Mouse (Mus musculus) heart, postnatal 0 days (tissue): ENCODE data around the gene Ap1m1.

Experiments
- CTCF ChIP-seq: IDR thresholded peaks from 2 replicates; pipeline ENCODE4 v1.5.1; 2016; ENCODE audit warnings: antibody characterized with exemption, control low read depth, low read depth
- EP300 ChIP-seq: IDR thresholded peaks from 2 replicates; pipeline ENCODE4 v1.6.1; 2016; ENCODE audit warnings: antibody characterized with exemption, low read depth

GRCm38 (mm10) chr8:72273807-72274206 lies 34.0 kb downstream of the Ap1m1 start:
- TF ChIP-seq EP300 = no peak
- no peak for TF ChIP-seq CTCF
